Mouse (Mus musculus) macrophage (primary cell): ENCODE measurements at regions not wholly inside any gene's neighbourhood (a gene's known extent, or its start where the extent isn't known, plus 50 kb on each side); places are given as distances from the start of the nearest gene placed in this dataset.

Experiments
- H3K27ac ChIP-seq: fragments of 350-480 bp; formaldehyde crosslinking; 2 replicates; pipeline ENCODE4 v1.9.0; 2021
- H3K36me3 ChIP-seq: fragments of 350-480 bp; formaldehyde crosslinking; 2 replicates; pipeline ENCODE4 v1.9.0; 2021; ENCODE audit errors: inconsistent target
- H3K4me3 ChIP-seq: fragments of 350-480 bp; formaldehyde crosslinking; 2 replicates; pipeline ENCODE4 v1.9.0; 2021; ENCODE audit errors: inconsistent target
- H3K79me2 ChIP-seq: fragments of 350-480 bp; formaldehyde crosslinking; 2 replicates; pipeline ENCODE4 v1.9.0; 2021; ENCODE audit errors: inconsistent target
- WGBS: methylation state at CpG from one replicate; pipeline ENCODE4 v1.1.7; 2026; ENCODE audit warnings: inconsistent platforms; ENCODE audit not compliant: missing documents; 5-methylcytosine and 5-hydroxymethylcytosine counted together

GRCm38 (mm10) chr15:59138393-59139107 is 249.5 kb downstream of the Gm49356 start:
- no peaks in the 10 kb centered on the region for H3K79me2 ChIP-seq
- 93% methylated on average over 7 of the region's 8 CpGs for WGBS
- no peak overlapping the region for H3K27ac ChIP-seq
- H3K4me3 ChIP-seq: no peak overlapping the region
- no peaks in the 10 kb centered on the region for H3K36me3 ChIP-seq

GRCm38 (mm10) chr15:59141621-59142020 is 252.5 kb downstream of the Gm49356 start:
- H3K36me3 ChIP-seq: no peaks in the 10 kb centered on the region
- H3K4me3 ChIP-seq: no peak overlapping the region
- no peaks in the 10 kb centered on the region for H3K79me2 ChIP-seq
- WGBS: 96% methylated on average over 4 of the region's 4 CpGs
- no peak overlapping the region for H3K27ac ChIP-seq

- H3K79me2 ChIP-seq: no peaks in the 10 kb centered on the region
- H3K27ac ChIP-seq: no peak overlapping the region
- no peak overlapping the region for H3K4me3 ChIP-seq
- 76% methylated on average over 9 of the region's 9 CpGs for WGBS
- no peaks in the 10 kb centered on the region for H3K36me3 ChIP-seq
Observed at GRCm38 (mm10) chr15:59142481-59142880, 253.4 kb downstream of the Gm49356 start.

GRCm38 (mm10) chr15:59143891-59144290 is 254.8 kb downstream of the Gm49356 start:
- Histone ChIP-seq H3K79me2 (no peaks in the 10 kb centered on the region), H3K4me3 (no peak overlapping the region), H3K27ac (no peak overlapping the region), H3K36me3 (no peaks in the 10 kb centered on the region)
- WGBS: 100% methylated on average over 1 of the region's 1 CpGs

- Histone ChIP-seq H3K79me2 (no peaks in the 10 kb centered on the region), H3K4me3 (no peak overlapping the region), H3K36me3 (no peaks in the 10 kb centered on the region), H3K27ac (peak overlapping the region; percentile 79)
- WGBS: 27% methylated on average over 4 of the region's 5 CpGs
Observed at GRCm38 (mm10) chr15:59145679-59146078, 256.6 kb downstream of the Gm49356 start.

- no peaks in the 10 kb centered on the region for H3K36me3 ChIP-seq
- H3K27ac ChIP-seq: peak overlapping the region; percentile 79
- no peaks in the 10 kb centered on the region for H3K79me2 ChIP-seq
- WGBS: 94% methylated on average over 19 of the region's 19 CpGs
- H3K4me3 ChIP-seq: no peak overlapping the region
Observed at GRCm38 (mm10) chr15:59146111-59146510, 257.0 kb downstream of the Gm49356 start.

- H3K36me3 ChIP-seq: no peaks in the 10 kb centered on the region
Observed at GRCm38 (mm10) chr15:59146586-59147085, 257.5 kb downstream of the Gm49356 start.

GRCm38 (mm10) chr15:59148531-59148930 is 259.4 kb downstream of the Gm49356 start:
- Histone ChIP-seq H3K36me3 (no peaks in the 10 kb centered on the region), H3K79me2 (no peaks in the 10 kb centered on the region), H3K27ac (no peak overlapping the region), H3K4me3 (no peak overlapping the region)
- WGBS: 88% methylated on average over 5 of the region's 5 CpGs

More at GRCm38 (mm10) chr15:59146586-59147085, 257.5 kb downstream of the Gm49356 start:
- H3K27ac ChIP-seq: no peak overlapping the region
- 88% methylated on average over 10 of the region's 11 CpGs for WGBS
- H3K79me2 ChIP-seq: no peaks in the 10 kb centered on the region
- no peak overlapping the region for H3K4me3 ChIP-seq

GRCm38 (mm10) chr15:59151506-59151905 is 262.4 kb downstream of the Gm49356 start:
- no peaks in the 10 kb centered on the region for H3K36me3 ChIP-seq
- H3K79me2 ChIP-seq: no peaks in the 10 kb centered on the region
- 93% methylated on average over 5 of the region's 5 CpGs for WGBS
- H3K27ac ChIP-seq: no peak overlapping the region
- no peak overlapping the region for H3K4me3 ChIP-seq

- 97% methylated on average over 6 of the region's 6 CpGs for WGBS
- no peak overlapping the region for H3K4me3 ChIP-seq
- no peak overlapping the region for H3K27ac ChIP-seq
- no peaks in the 10 kb centered on the region for H3K36me3 ChIP-seq
- H3K79me2 ChIP-seq: no peaks in the 10 kb centered on the region
Observed at GRCm38 (mm10) chr15:59152786-59153388, 263.8 kb downstream of the Gm49356 start.

- Histone ChIP-seq H3K36me3 (no peaks in the 10 kb centered on the region), H3K4me3 (no peak overlapping the region), H3K79me2 (no peaks in the 10 kb centered on the region), H3K27ac (no peak overlapping the region)
- WGBS: 91% methylated on average over 16 of the region's 16 CpGs
Observed at GRCm38 (mm10) chr15:59153416-59154250, 264.5 kb downstream of the Gm49356 start.

- Histone ChIP-seq H3K27ac (no peak overlapping the region), H3K4me3 (no peak overlapping the region), H3K79me2 (no peaks in the 10 kb centered on the region), H3K36me3 (no peaks in the 10 kb centered on the region)
- WGBS: 88% methylated on average over 6 of the region's 6 CpGs
Observed at GRCm38 (mm10) chr15:59154407-59155288, 265.6 kb downstream of the Gm49356 start.

- H3K27ac ChIP-seq: no peak overlapping the region
- H3K36me3 ChIP-seq: no peaks in the 10 kb centered on the region
- H3K4me3 ChIP-seq: no peak overlapping the region
- H3K79me2 ChIP-seq: no peaks in the 10 kb centered on the region
Observed at GRCm38 (mm10) chr15:59155289-59155623, 266.2 kb downstream of the Gm49356 start.

GRCm38 (mm10) chr15:59156328-59156727 is 267.2 kb downstream of the Gm49356 start:
- WGBS: 61% methylated on average over 7 of the region's 7 CpGs
- H3K79me2 ChIP-seq: no peaks in the 10 kb centered on the region
- no peaks in the 10 kb centered on the region for H3K36me3 ChIP-seq

More at GRCm38 (mm10) chr15:59156328-59156727, 267.2 kb downstream of the Gm49356 start:
- Histone ChIP-seq H3K4me3 (no peak overlapping the region), H3K27ac (no peak overlapping the region)
